Mouse (Mus musculus) lung, embryonic 14.5 days (tissue): ENCODE data around the gene 2010109A12Rik. TPM values are rescaled to one million over a fixed set of nuclear protein-coding genes. Genes with fewer than 3 reads are reported as not detected.

Source experiments
- ATAC-seq: fragments of 200-750 bp; cut with Nextera tagmentation; 2 replicates; pipeline ENCODE4 v1.8.0; 2017; ENCODE audit warnings: mild to moderate bottlenecking, moderate TSS enrichment, moderate library complexity; ENCODE audit not compliant: insufficient read depth
- DNase-seq: peaks from one replicate; pipeline ENCODE4 v3.0.0-alpha.2; 2015
- H3K27ac ChIP-seq: fragments of 300-500 bp; sonication (generic); 2 replicates; pipeline ENCODE4 v1.5.1; 2014; ENCODE audit warnings: low read depth, mild to moderate bottlenecking, moderate library complexity
- H3K27me3 ChIP-seq: fragments of 300-500 bp; sonication (generic); 2 replicates; pipeline ENCODE4 v1.6.1; 2014; ENCODE audit warnings: low read length, control low read depth; ENCODE audit not compliant: insufficient read depth
- H3K36me3 ChIP-seq: fragments of 300-500 bp; sonication (generic); 2 replicates; pipeline ENCODE4 v1.6.1; 2014; ENCODE audit warnings: control low read depth; ENCODE audit not compliant: insufficient read depth
- H3K4me1 ChIP-seq: fragments of 300-500 bp; sonication (generic); 2 replicates; pipeline ENCODE4 v1.6.1; 2014; ENCODE audit warnings: antibody characterized with exemption, control low read depth; ENCODE audit not compliant: insufficient read depth
- H3K4me2 ChIP-seq: fragments of 300-500 bp; sonication (generic); 2 replicates; pipeline ENCODE4 v1.6.1; 2014; ENCODE audit warnings: mild to moderate bottlenecking
- H3K4me3 ChIP-seq: fragments of 300-500 bp; sonication (generic); 2 replicates; pipeline ENCODE4 v1.5.1; 2014; ENCODE audit warnings: low read depth, low read length
- H3K9ac ChIP-seq: fragments of 300-500 bp; sonication (generic); 2 replicates; pipeline ENCODE4 v1.6.1; 2014
- H3K9me3 ChIP-seq: fragments of 300-500 bp; sonication (generic); 2 replicates; pipeline ENCODE4 v1.6.1; 2016; ENCODE audit warnings: low read depth, low read length, control low read depth
- CTCF ChIP-seq: IDR thresholded peaks from 2 replicates; pipeline ENCODE4 v1.5.1; 2016; ENCODE audit warnings: antibody characterized with exemption, low read depth
- WGBS: fragments of 180-500 bp; shearing (Covaris S2); extraction: QIAGEN DNeasy Blood & Tissue Kit; methylation state at CpG from one replicate; pipeline ENCODE4 v1.1.7; 2014; 5-methylcytosine and 5-hydroxymethylcytosine counted together
- polyA plus RNA-seq: library from polyadenylated mRNA; unstranded; fragments of >200 nt; fragmentation: Nextera tagmentation; extraction: Ambion mirVana; gene quantifications from 2 replicates; pipeline ENCODE4 v1.2.1, GENCODE M21; 2014

The 2010109A12Rik gene
- polyA plus RNA-seq, 1 experiment from 2014 or later, result 2.0 TPM

DNA sequence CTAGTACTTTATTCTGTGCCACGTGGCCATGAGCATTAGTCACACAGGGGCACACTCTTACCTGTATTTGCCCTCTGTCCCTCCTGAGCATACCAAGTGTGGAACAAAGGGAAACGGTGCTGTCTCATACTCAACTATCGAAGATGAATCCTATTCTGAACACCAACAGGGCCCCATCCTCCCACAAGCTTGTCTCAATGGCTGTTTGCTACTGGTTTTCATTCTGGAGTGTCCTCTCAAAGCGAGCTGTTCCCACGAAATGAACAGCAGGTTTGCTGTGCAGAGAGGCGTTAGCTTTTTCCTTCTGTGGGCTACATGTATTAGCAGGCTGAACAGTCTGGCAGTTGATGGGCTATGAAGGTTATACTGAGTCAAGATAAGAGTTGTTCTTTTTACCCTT is 27.7 kb upstream of the 2010109A12Rik start:
- Histone ChIP-seq H3K27ac (no peak overlapping the region), H3K4me1 (no peaks in the 10 kb centered on the region), H3K4me2 (no peak overlapping the region), H3K9ac (no peak overlapping the region), H3K36me3 (peaks cover 53% of the 10 kb centered on the region), H3K9me3 (no peaks in the 10 kb centered on the region), H3K27me3 (no peaks in the 10 kb centered on the region), H3K4me3 (no peak overlapping the region)
- 65% methylated on average over 6 of the region's 6 CpGs for WGBS
- ATAC-seq, result no peak
- no peak for TF ChIP-seq CTCF
- no peak for DNase-seq

DNA sequence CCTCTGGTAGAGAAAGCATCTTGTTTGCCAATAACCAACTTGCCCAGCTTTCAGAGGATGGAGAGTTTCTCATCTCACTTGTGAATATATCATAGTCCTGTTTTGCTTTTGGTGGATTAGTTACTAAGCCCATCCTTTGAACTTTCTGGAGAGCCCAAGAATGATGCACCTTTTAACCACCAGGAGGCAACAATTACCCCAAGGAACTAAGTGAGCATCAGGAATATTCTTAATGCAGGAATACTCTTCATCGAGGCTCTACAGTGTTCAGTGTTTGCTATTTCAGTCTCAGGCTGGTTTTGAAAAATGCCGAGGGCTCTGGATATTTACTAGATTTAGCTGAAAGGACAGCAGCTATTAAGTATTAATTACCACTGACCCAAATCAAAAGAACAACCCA is 26.1 kb upstream of the 2010109A12Rik start:
- no peaks in the 10 kb centered on the region for H3K9me3 ChIP-seq
- ATAC-seq (peak; percentile 38), DNase-seq (peak; percentile 68)
- peaks cover 57% of the 10 kb centered on the region for H3K36me3 ChIP-seq
- no peak overlapping the region for H3K4me3 ChIP-seq
- no peak overlapping the region for H3K4me2 ChIP-seq
- no peak overlapping the region for H3K9ac ChIP-seq
- H3K4me1 ChIP-seq, result no peaks in the 10 kb centered on the region
- H3K27ac ChIP-seq, result no peak overlapping the region
- no peaks in the 10 kb centered on the region for H3K27me3 ChIP-seq
- TF ChIP-seq CTCF, result peak; percentile 66
- 66% methylated on average over 2 of the region's 2 CpGs for WGBS

DNA sequence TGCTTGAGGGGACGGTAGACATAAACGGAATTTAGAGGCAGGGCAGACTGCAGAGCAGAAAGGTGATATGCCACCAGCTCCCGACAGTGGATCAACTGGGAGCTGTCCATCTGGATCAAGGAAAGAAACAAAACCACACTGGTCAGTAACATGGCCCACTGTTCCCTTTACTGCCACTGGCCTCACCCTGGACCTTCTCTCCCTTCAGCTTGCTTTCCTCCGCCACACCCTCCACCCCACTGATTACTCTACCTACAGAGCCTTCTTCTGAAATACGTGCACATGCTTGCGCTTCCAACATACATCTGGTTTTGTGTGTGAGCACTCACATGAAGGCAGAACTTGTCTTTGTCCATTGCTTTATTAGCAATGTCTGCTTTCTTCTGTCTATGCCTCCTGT is 23.0 kb upstream of the 2010109A12Rik start:
- DNase-seq (no peak), ATAC-seq (no peak)
- Histone ChIP-seq H3K4me3 (no peak overlapping the region), H3K27me3 (no peaks in the 10 kb centered on the region), H3K36me3 (peaks cover 70% of the 10 kb centered on the region), H3K4me2 (no peak overlapping the region), H3K4me1 (no peaks in the 10 kb centered on the region), H3K9me3 (no peaks in the 10 kb centered on the region), H3K9ac (no peak overlapping the region), H3K27ac (no peak overlapping the region)
- TF ChIP-seq CTCF, result no peak
- WGBS, result 81% methylated on average over 6 of the region's 6 CpGs

DNA sequence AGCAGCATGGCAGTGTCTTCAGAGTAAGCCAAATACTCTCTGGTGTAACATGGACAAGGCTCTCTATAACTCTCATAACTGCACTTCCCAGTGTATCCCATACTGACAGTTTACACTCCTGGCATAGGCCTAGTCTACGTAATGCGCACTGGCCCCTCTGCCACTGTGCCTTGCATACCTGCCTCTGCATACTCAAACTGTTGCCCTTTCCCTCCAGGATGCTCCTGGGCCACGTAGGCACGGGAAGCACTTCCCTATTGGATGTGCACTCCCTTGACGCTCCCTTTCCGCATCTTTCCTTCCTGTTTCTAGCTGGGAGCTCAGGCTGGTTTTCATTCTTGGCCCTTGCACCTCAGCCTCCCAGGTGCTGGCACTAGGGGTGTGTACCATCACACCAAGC is 21.8 kb upstream of the 2010109A12Rik start:
- H3K4me3 ChIP-seq, result no peak overlapping the region
- no peak for TF ChIP-seq CTCF
- no peak overlapping the region for H3K4me2 ChIP-seq
- no peak overlapping the region for H3K27ac ChIP-seq
- H3K9me3 ChIP-seq, result no peaks in the 10 kb centered on the region
- H3K4me1 ChIP-seq, result no peaks in the 10 kb centered on the region
- DNase-seq (no peak), ATAC-seq (no peak)
- H3K36me3 ChIP-seq, result peaks cover 71% of the 10 kb centered on the region
- 79% methylated on average over 6 of the region's 6 CpGs for WGBS
- H3K27me3 ChIP-seq, result no peaks in the 10 kb centered on the region
- H3K9ac ChIP-seq, result no peak overlapping the region

DNA sequence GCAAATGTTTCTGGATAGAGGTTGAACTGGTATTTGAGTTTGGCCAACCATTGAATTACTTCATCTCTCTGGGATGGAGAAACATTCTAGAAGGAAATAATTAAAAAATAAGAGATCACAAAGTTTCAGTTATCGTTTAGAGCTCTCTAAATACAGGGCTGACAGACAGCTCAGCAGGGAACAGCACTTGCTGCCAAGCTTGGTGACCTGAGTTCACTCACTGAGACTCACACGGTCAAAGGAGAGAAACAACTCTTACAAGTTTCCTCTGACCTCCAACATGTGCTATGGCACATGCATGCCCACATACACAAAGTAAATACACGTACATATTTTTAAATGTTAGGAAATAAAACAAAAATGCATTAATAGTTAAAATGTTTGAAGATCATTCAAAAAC is 16.7 kb upstream of the 2010109A12Rik start:
- H3K27me3 ChIP-seq, result no peaks in the 10 kb centered on the region
- DNase-seq, result no peak
- ATAC-seq, result no peak
- no peak overlapping the region for H3K27ac ChIP-seq
- no peak overlapping the region for H3K9ac ChIP-seq
- H3K9me3 ChIP-seq, result no peaks in the 10 kb centered on the region
- H3K4me3 ChIP-seq, result no peak overlapping the region
- TF ChIP-seq CTCF, result no peak
- H3K4me2 ChIP-seq, result no peak overlapping the region
- peaks cover 71% of the 10 kb centered on the region for H3K36me3 ChIP-seq
- WGBS, result 67% methylated on average over 3 of the region's 3 CpGs
- no peaks in the 10 kb centered on the region for H3K4me1 ChIP-seq

DNA sequence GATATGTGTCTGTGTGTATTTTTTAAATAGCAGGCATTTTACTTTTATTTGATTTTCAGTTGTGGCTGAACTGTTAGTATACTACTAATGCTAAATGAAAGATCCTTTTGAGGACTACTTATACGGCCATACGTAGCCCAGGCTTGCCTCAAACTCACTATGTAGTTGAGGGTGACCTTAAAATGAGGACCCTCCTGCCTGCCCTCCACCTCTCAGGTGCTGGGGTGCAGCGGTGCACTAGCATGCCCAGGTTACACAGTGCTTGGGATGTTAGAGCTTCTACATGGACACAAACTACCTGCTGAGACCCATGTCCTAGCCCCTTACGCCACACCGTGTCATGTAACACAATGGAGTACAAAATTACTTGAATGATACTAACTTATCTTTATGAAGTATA is 15.9 kb upstream of the 2010109A12Rik start:
- TF ChIP-seq CTCF, result no peak
- Histone ChIP-seq H3K27me3 (no peaks in the 10 kb centered on the region), H3K27ac (no peak overlapping the region), H3K4me1 (no peaks in the 10 kb centered on the region), H3K4me3 (no peak overlapping the region), H3K36me3 (peaks cover 69% of the 10 kb centered on the region), H3K9me3 (no peaks in the 10 kb centered on the region), H3K9ac (no peak overlapping the region), H3K4me2 (no peak overlapping the region)
- no peak for DNase-seq
- 91% methylated on average over 5 of the region's 5 CpGs for WGBS
- ATAC-seq, result no peak

DNA sequence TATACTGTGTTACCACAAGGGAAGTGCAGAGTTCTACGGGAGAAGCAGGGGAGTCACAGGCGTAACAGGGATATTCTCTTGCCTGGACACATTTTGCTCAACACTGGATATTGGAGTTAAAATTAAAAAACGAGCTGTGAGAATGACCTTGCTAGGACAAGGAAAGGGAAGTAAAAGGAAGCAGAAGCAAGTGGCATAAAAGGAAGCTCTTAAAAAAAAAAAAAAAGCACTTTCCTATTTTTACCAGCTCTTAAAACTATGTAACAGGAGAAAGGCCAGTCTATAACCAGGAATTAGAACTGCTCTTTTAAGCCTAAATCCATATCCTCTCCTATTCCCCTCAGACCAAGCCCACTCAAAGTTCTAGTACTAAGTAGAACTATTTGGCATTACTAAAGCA is 8.1 kb upstream of the 2010109A12Rik start:
- Histone ChIP-seq H3K9ac (no peak overlapping the region), H3K4me2 (no peak overlapping the region), H3K27ac (no peak overlapping the region), H3K4me3 (no peak overlapping the region), H3K36me3 (peaks cover 71% of the 10 kb centered on the region), H3K4me1 (0 out of 2 replicates have a peak, but pooled peaks cover 4% of the 10 kb centered on the region), H3K9me3 (no peaks in the 10 kb centered on the region), H3K27me3 (no peaks in the 10 kb centered on the region)
- DNase-seq, result no peak
- 82% methylated on average over 3 of the region's 3 CpGs for WGBS
- TF ChIP-seq CTCF, result no peak
- ATAC-seq, result no peak

DNA sequence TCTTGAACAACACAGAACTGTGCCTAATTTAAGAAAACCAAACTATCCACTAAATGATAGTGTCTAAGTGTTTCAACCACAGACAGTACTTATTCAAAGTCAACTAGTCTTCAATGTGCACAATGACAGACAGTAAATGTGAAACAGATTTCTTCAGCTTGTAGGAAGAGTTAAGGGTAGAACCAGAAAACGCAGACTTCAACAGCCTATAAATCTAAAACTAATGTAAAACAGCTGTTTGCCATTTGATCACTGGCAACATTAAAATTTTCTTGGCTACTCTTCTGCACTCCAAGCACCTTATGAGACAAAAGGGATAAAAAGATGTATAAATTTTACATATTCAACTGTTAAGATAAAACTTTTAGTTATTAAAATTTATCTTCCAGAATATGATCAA is 5.1 kb upstream of the 2010109A12Rik start:
- Histone ChIP-seq H3K9me3 (no peaks in the 10 kb centered on the region), H3K27ac (no peak overlapping the region), H3K27me3 (no peaks in the 10 kb centered on the region), H3K9ac (no peak overlapping the region), H3K4me1 (0 out of 2 replicates have a peak, but pooled peaks cover 5% of the 10 kb centered on the region), H3K36me3 (peaks cover 49% of the 10 kb centered on the region), H3K4me3 (no peak overlapping the region), H3K4me2 (no peak overlapping the region)
- no peak for TF ChIP-seq CTCF
- ATAC-seq (no peak), DNase-seq (no peak)
- WGBS, result 57% methylated on average over 1 of the region's 1 CpGs
